Mouse (Mus musculus): ENCODE data around the gene Krtap19-4. TPM values are rescaled to one million over a fixed set of nuclear protein-coding genes. Genes with fewer than 3 reads are reported as not detected.

Krtap19-4 gene
- not detected for total RNA-seq (2021)
- long read RNA-seq: 0 reads

- DNase-seq (ENCODE audit: low spot score in 2 of 2): no peak
These were observed at the start of gene Krtap19-4 for GRCm38 (mm10) chr16:88884989-88885388. Gene Krtap19-4, minus strand, starts transcription at chr16:88885089.

- DNase-seq (ENCODE audit: low spot score in 2 of 2): no peak
These were observed 47.3 kb upstream of the Krtap19-4 start, which contains the start of gene Krtap19-9b for GRCm38 (mm10) chr16:88932165-88932564. Gene Krtap19-9b, minus strand, starts transcription at chr16:88932265.

GRCm38 (mm10) chr16:88896357-88896756 is 11.5 kb upstream of the Krtap19-4 start, which contains the start of gene Krtap19-5:
Gene Krtap19-5, minus strand, starts transcription at chr16:88896457.
- no peak for DNase-seq (ENCODE audit: low spot score in 2 of 2)

DNA sequence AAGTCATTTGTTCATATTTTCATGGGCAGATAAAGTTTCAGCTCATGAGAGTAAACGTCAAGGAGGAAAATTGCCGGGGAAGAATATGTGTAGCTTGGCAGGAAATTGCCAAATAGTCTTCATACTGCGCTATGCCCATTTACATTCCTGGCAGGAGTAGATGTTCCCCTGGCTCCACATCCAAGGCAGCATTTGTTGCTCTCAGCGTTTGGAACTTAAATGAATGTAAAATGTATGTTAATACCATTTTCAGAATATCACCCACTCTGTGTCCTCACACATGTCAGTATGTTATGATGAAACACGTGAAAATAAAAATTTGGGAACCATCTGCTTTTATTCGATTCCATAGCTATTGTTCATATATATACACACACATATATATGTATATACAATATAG is 2.0 kb upstream of the Krtap19-4 start:
- DNase-seq (ENCODE audit: low spot score in 2 of 2): no peak

GRCm38 (mm10) chr16:88877938-88878337 is 7.0 kb downstream of the Krtap19-4 start, which contains the start of gene Krtap19-3:
Gene Krtap19-3, minus strand, starts transcription at chr16:88878038.
- DNase-seq (ENCODE audit: low spot score in 2 of 2): no peak

DNA sequence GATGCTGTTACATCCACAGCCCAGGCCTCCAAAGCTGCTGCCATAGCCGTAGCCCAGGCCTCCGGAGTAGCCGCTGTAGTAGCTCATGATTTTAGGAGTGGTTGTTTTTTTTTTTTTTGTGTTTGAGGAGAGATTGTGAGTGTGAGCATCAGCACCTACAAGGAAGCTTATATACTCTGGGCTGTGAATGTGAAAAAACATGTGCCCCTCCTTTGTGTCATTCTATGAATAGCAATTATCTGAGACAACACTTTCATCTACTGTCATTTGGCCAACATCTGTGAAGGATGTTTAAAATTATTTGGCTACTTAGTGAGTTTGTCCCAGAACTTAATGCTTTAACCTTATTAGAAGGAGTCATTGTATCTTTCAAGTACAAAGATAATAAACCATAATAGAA is 10.7 kb downstream of the Krtap19-4 start, which contains the start of gene Krtap19-2:
Gene Krtap19-2 (minus strand): TSS at position 101 of the 400 bp plus-strand sequence.
- DNase-seq (ENCODE audit: low spot score in 2 of 2): no peak

DNA sequence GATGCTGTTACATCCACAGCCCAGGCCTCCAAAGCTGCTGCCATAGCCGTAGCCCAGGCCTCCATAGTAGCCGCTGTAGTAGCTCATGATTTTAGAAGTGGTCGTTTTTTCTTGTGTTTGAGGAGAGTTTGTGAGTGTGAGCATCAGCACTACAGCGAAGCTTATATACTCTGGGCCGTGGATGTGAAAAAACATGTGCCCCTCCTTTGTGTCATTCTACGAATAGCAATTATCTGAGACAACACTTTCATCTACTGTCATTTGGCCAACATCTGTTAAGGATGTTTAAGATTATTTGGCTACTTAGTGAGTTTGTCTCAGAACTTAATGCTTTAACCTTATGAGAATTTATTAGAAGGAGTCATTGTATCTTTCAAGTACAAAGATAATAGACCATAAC is 15.6 kb downstream of the Krtap19-4 start, which contains the start of gene Krtap19-1:
Gene Krtap19-1 (minus strand): TSS at position 101 of the 400 bp plus-strand sequence.
- no peak for DNase-seq (ENCODE audit: low spot score in 2 of 2)

DNA sequence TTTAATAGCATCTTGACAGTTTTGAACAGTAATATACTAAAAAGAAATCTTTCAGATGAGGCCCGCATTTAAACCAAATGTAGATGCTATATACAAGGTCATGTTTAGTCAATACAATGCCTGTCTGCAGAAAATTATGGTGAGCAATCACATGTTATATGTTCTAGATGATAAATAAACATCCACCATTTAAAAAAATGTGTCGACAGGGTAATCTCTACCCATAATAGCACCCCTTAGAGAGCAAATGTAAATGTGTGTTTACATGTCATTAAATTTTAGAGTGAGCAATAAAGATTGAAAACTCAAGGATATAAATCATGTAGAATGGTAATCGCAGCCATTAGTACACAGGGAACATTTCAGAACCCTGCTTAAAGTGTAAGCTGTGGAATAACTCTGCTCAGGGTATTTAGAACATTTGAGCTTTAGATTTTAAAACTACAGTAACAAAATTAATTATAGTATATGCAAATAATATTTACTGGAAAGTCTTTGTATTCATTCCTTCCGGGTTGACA is 19.9 kb downstream of the Krtap19-4 start:
- DNase-seq (ENCODE audit: low spot score in 2 of 2): no peak

DNA sequence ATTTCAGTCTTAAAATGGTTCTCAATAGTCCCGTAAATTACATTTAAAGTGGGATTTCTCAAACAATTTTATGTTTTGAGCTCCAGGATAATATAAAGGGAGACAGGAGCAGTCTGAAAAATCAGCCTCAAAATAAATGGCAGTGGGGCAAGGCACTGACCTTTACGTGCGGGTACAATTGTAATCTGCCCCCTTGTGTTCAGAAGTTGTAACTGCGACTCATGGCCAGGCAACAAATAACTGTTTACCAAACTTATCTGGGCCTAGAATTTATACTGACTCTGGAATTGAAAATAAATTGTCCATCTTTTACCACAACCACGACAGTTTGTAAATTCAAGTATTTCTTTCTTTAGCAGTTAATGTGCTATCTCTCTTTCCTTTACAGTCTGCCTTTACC is 33.4 kb downstream of the Krtap19-4 start:
- no peak for DNase-seq (ENCODE audit: low spot score in 2 of 2)

DNA sequence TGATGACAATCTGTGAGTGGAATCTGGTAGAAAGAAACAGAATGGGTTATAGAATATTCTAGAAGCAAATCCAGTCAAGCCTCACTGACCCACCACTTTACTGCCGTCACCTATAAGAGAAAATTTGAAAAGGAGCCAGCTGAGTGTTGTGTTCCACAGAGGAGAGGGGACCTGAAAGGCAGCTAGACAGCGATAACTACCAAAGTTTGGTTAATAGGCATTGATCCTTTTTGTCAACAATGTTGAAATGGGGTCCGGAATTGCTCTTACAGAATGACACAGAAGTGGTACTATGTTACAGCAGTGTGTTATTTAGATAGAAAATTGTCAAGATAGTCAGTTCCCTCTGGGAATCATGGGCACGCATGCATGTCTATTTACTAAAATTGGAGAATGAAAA is 36.3 kb downstream of the Krtap19-4 start:
- no peak for DNase-seq (ENCODE audit: low spot score in 2 of 2)

DNA sequence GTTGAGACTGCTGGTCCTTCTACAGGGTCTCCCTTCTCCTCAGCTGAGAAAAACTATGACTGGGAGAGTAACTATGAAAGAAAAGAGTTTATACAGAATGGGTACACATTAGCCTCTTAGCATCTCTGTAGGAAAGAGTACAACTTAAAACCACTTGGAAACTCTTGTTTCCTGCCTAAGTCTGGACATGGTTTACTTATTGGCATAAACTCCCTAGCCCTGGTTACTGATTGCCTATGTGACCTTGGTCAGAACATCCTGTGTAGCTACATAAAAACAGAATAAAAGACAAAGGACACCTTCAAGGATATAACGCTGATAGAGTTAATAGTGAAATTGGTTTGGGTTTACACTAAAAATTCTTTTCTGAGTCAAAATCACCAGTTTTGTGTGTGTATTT is 37.5 kb downstream of the Krtap19-4 start:
- no peak for DNase-seq (ENCODE audit: low spot score in 2 of 2)

Other genes starting within 250 kb of the Krtap19-4 start
- gene Krtap26-1, start 237.3 kb downstream of the Krtap19-4 start, total RNA-seq (2021): not detected
- gene Krtap27-1, start 213.4 kb downstream of the Krtap19-4 start, total RNA-seq (2021): not detected
- gene 2310061N02Rik, start 177.1 kb downstream of the Krtap19-4 start, total RNA-seq (2021): not detected
- not detected for gene Krtap13-1, start 156.2 kb downstream of the Krtap19-4 start, total RNA-seq (2021)
- not detected for gene Krtap13, start 133.5 kb downstream of the Krtap19-4 start, total RNA-seq (2021)
- gene 2310034C09Rik, start 126.2 kb downstream of the Krtap19-4 start, total RNA-seq (2021): not detected
- gene 2310057N15Rik, start 110.9 kb downstream of the Krtap19-4 start, total RNA-seq (2021): not detected
- not detected for gene Gm5965, start 107.2 kb downstream of the Krtap19-4 start, total RNA-seq (2021)
- not detected for gene Gm20741, start 72.9 kb downstream of the Krtap19-4 start, total RNA-seq (2021)
- not detected for gene Krtap15, start 64.9 kb downstream of the Krtap19-4 start, total RNA-seq (2021)
- not detected for gene Krtap14, start 58.9 kb downstream of the Krtap19-4 start, total RNA-seq (2021)
- gene Krtap19-1, start 15.7 kb downstream of the Krtap19-4 start, total RNA-seq (2021): not detected
- not detected for gene Krtap19-2, start 10.8 kb downstream of the Krtap19-4 start, total RNA-seq (2021)
- gene Krtap19-3, start 7.1 kb downstream of the Krtap19-4 start, total RNA-seq (2021): not detected
- gene Krtap19-5, start 11.4 kb upstream of the Krtap19-4 start, total RNA-seq (2021): not detected
- not detected for gene Krtap19-9b, start 47.2 kb upstream of the Krtap19-4 start, total RNA-seq (2021)
- not detected for gene Krtap16-3, start 77.8 kb upstream of the Krtap19-4 start, total RNA-seq (2021)
- gene Krtap22-2, start 125.7 kb upstream of the Krtap19-4 start, total RNA-seq (2021): not detected
- not detected for gene Gm10229, start 130.2 kb upstream of the Krtap19-4 start, total RNA-seq (2021)
- not detected for gene Krtap6-1, start 146.6 kb upstream of the Krtap19-4 start, total RNA-seq (2021)
- gene Gm10228, start 156.4 kb upstream of the Krtap19-4 start, total RNA-seq (2021): not detected
- gene Krtap6-5, start 162.8 kb upstream of the Krtap19-4 start, total RNA-seq (2021): not detected
- gene 1110025L11Rik, start 178.9 kb upstream of the Krtap19-4 start, total RNA-seq (2021): not detected
- not detected for gene Krtap6-3, start 198.9 kb upstream of the Krtap19-4 start, total RNA-seq (2021)